Mouse (Mus musculus) lung, embryonic 16.5 days (tissue): ENCODE data around the gene Fahd2a. TPM values are rescaled to one million over a fixed set of nuclear protein-coding genes. Genes with fewer than 3 reads are reported as not detected.

Experiments
- ATAC-seq: fragments of 200-750 bp; cut with Nextera tagmentation; 2 replicates; pipeline ENCODE4 v1.8.0; 2017; ENCODE audit warnings: low read depth, mild to moderate bottlenecking, moderate library complexity
- H3K27ac ChIP-seq: fragments of 300-500 bp; sonication (generic); 2 replicates; pipeline ENCODE4 v1.5.1; 2014; ENCODE audit warnings: mild to moderate bottlenecking, control low read depth, low read length
- H3K27me3 ChIP-seq: fragments of 300-500 bp; sonication (generic); 2 replicates; pipeline ENCODE4 v1.6.1; 2014; ENCODE audit warnings: low read depth, low read length, mixed read lengths; ENCODE audit not compliant: control insufficient read depth, insufficient read depth
- H3K36me3 ChIP-seq: fragments of 300-500 bp; sonication (generic); 2 replicates; pipeline ENCODE4 v1.6.1; 2014; ENCODE audit warnings: low read length; ENCODE audit not compliant: control insufficient read depth, insufficient read depth
- H3K4me1 ChIP-seq: fragments of 300-500 bp; sonication (generic); replicated peaks from 2 replicates; pipeline ENCODE4 v1.6.1; 2014; ENCODE audit warnings: low read length, mixed read lengths; ENCODE audit not compliant: control insufficient read depth, insufficient read depth
- H3K4me2 ChIP-seq: fragments of 300-500 bp; sonication (generic); 2 replicates; pipeline ENCODE4 v1.6.1; 2014; ENCODE audit warnings: low read depth, low read length, control low read depth
- H3K4me3 ChIP-seq: fragments of 300-500 bp; sonication (generic); 2 replicates; pipeline ENCODE4 v1.5.1; 2014; ENCODE audit warnings: mild to moderate bottlenecking, low read length, control low read depth
- H3K9ac ChIP-seq: fragments of 300-500 bp; sonication (generic); 2 replicates; pipeline ENCODE4 v1.6.1; 2014; ENCODE audit warnings: low read length, control low read depth
- H3K9me3 ChIP-seq: fragments of 300-500 bp; sonication (generic); 2 replicates; pipeline ENCODE4 v1.6.1; 2016; ENCODE audit warnings: low read length; ENCODE audit not compliant: control insufficient read depth
- WGBS: fragments of 180-500 bp; shearing (Covaris S2); extraction: QIAGEN DNeasy Blood & Tissue Kit; methylation state at CpG from one replicate; pipeline ENCODE4 v1.1.7; 2014; 5-methylcytosine and 5-hydroxymethylcytosine counted together
- polyA plus RNA-seq: library from polyadenylated mRNA; unstranded; fragments of >200 nt; fragmentation: Nextera tagmentation; extraction: Ambion mirVana; gene quantifications from 2 replicates; pipeline ENCODE4 v1.2.1, GENCODE M21; 2015

Gene Fahd2a
- polyA plus RNA-seq, 1 experiment from 2014 or later, result 21.4 TPM

DNA sequence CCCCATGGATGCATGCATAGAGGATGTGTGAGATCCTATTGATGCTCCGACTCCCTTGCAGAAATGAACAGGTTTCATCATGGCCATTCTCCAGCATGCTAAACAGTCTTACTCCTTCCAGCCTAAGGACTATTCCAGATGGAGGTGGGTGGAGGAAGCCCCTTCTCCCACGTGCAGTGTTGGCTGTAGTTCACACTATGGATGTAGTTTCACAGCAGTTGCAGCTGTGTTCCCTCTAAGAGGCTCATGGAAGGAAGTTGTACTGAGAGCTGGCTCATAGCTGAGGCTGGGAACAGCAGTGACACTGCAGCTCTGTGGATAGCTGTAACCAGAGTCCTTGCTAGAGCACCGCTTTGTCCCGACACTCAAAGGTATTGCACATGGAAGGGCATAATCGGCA is 6.7 kb downstream of the Fahd2a start:
- Histone ChIP-seq H3K4me3 (no peak overlapping the region), H3K9me3 (no peaks in the 10 kb centered on the region), H3K27me3 (no peaks in the 10 kb centered on the region), H3K9ac (no peak overlapping the region), H3K27ac (no peak overlapping the region), H3K4me2 (no peak overlapping the region), H3K4me1 (no peaks in the 10 kb centered on the region), H3K36me3 (no peaks in the 10 kb centered on the region; the same call in 1 of the 2 replicates)
- WGBS, result 81% methylated on average over 5 of the region's 5 CpGs
- ATAC-seq, result no peak

GRCm38 (mm10) chr2:127435554-127435953 is 8.8 kb downstream of the Fahd2a start:
- Histone ChIP-seq H3K36me3 (no peaks in the 10 kb centered on the region; the same call in 1 of the 2 replicates), H3K27me3 (no peaks in the 10 kb centered on the region), H3K4me1 (no peaks in the 10 kb centered on the region), H3K9me3 (no peaks in the 10 kb centered on the region), H3K4me3 (no peak overlapping the region), H3K9ac (no peak overlapping the region), H3K27ac (no peak overlapping the region), H3K4me2 (no peak overlapping the region)
- no peak for ATAC-seq
- WGBS, result 91% methylated on average over 2 of the region's 2 CpGs

DNA sequence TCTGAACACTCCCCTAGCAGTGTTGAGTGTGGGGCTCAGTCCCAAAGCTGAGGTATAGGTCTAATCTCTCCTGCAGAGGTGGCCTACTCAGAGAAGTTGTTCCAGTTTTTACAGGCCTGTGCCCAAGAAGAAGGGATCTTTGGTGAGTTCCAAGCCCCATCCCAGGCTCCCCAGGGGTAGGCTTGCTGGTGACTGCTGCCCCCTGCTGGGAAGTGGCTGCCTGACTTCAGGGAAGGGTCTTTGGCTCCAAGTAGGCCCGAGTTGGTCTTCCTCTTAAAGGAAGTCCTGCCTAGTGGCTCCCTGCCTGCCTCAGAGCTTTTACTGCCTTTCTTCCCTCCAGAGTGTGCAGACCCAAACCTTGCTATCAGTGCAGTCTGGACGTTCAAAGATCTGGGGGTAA is 9.2 kb downstream of the Fahd2a start:
- H3K27ac ChIP-seq, result no peak overlapping the region
- H3K4me3 ChIP-seq, result no peak overlapping the region
- no peak for ATAC-seq
- no peak overlapping the region for H3K9ac ChIP-seq
- no peaks in the 10 kb centered on the region for H3K9me3 ChIP-seq
- WGBS, result 18% methylated on average over 2 of the region's 2 CpGs
- no peaks in the 10 kb centered on the region for H3K27me3 ChIP-seq
- H3K36me3 ChIP-seq, result no peaks in the 10 kb centered on the region; the same call in 1 of the 2 replicates
- H3K4me2 ChIP-seq, result no peak overlapping the region
- H3K4me1 ChIP-seq, result no peaks in the 10 kb centered on the region

DNA sequence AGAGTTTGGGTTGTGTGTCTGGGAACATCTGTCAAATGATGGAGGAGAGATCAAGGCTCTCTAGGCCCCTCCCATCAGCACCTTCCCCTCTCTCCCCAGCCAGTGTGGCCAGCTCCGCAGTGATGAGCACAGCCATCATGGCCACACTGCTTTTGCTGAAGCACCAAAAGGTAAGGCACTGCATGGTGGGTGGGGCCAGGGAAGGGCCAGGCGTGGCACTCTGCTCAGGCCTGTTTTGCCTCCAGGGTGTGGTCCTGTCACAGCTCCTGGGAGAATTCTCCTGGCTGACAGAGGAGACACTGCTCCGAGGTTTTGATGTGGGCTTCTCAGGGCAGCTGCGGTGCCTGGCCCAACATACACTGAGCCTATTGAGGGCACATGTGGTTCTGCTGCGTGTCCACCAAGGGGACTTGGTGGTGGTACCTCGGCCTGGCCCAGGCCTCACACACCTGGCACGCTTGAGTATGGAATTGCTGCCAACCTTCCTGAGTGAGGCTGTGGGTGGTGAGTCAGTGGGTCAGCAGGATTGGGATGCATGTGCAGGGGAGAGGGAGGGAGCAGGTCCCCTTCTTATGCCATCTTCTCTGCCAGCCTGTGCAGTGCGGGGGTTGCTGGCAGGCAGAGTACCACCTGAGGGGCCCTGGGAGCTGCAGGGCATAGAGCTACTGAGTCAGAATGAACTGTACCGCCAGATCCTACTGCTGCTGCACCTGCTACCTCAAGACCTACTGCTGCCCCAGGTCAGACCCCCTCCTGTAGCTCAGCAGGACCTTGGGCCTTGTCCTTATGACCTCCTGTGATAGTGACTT is 10.7 kb downstream of the Fahd2a start:
- 74% methylated on average over 9 of the region's 9 CpGs for WGBS
- Histone ChIP-seq H3K27ac (no peak overlapping the region), H3K4me1 (no peaks in the 10 kb centered on the region), H3K4me3 (no peak overlapping the region), H3K9me3 (no peaks in the 10 kb centered on the region), H3K9ac (no peak overlapping the region), H3K36me3 (no peaks in the 10 kb centered on the region; the same call in 1 of the 2 replicates), H3K4me2 (no peak overlapping the region), H3K27me3 (no peaks in the 10 kb centered on the region)
- no peak for ATAC-seq

DNA sequence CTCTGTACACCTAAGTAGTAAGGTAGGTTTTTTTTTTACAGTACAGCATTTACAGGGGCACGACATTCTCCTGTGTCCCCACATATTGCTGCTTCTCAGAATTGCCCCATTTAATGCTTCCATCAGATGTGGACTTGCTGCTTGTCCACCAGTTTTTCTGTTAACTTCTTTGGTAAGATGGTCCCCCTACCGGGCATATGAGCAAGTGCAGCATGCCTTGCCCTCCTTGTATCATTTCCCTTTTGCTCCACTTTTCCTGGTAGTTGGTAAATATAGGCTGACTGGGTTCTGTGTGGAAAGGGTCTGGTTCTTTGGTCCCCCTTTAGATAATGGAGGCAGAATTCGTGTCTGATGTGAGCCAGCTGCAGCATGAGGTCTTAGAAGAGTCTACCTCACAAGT is 14.1 kb downstream of the Fahd2a start:
- H3K36me3 ChIP-seq, result no peaks in the 10 kb centered on the region
- no peaks in the 10 kb centered on the region for H3K9me3 ChIP-seq
- H3K4me1 ChIP-seq, result no peaks in the 10 kb centered on the region
- no peak for ATAC-seq
- H3K4me2 ChIP-seq, result no peak overlapping the region
- no peak overlapping the region for H3K9ac ChIP-seq
- H3K27ac ChIP-seq, result no peak overlapping the region
- H3K27me3 ChIP-seq, result no peaks in the 10 kb centered on the region
- 11% methylated on average over 3 of the region's 3 CpGs for WGBS
- no peak overlapping the region for H3K4me3 ChIP-seq

DNA sequence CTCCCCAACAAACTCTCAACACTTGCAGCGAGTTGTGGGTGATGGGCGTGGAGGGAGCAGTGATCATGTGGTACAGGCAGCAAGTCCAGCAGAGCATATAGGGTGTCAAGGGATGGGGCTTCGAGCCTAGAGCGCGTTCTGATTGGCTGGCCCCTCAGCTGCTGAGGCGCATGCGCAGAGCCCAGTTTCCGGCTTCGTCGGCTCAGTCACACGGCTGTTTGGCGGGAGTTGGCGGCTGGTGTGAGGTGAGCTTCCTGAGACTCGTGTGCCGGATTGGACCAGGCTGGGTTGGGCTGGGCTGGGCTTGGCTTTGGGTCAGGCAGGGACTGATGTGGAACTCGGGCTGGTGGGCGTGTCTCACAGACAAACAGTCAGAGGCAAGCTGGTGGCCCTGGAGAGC is 19.4 kb downstream of the Fahd2a start, which contains the start of gene Gpat2:
TSS of gene Gpat2 (plus strand) at position 223 of the 400 bp plus-strand sequence.
- Histone ChIP-seq H3K4me1 (no peaks in the 10 kb centered on the region), H3K4me2 (no peak within 1 kb of the TSS), H3K27ac (no peak within 1 kb of the TSS), H3K9ac (no peak within 1 kb of the TSS), H3K36me3 (no peaks in the 10 kb centered on the region), H3K4me3 (no peak within 1 kb of the TSS), H3K27me3 (no peaks in the 10 kb centered on the region), H3K9me3 (no peaks in the 10 kb centered on the region)
- no peak for ATAC-seq
- WGBS, result 78% methylated on average over 17 of the region's 17 CpGs

- no peaks in the 10 kb centered on the region for H3K4me1 ChIP-seq
- H3K36me3 ChIP-seq, result no peaks in the 10 kb centered on the region
- H3K27me3 ChIP-seq, result no peaks in the 10 kb centered on the region
- no peak overlapping the region for H3K4me3 ChIP-seq
- no peak overlapping the region for H3K4me2 ChIP-seq
- no peak overlapping the region for H3K9ac ChIP-seq
- WGBS, result 50% methylated on average over 10 of the region's 10 CpGs
- no peak overlapping the region for H3K27ac ChIP-seq
- no peak for ATAC-seq
- H3K9me3 ChIP-seq, result no peaks in the 10 kb centered on the region
These were observed 25.9 kb downstream of the Fahd2a start for GRCm38 (mm10) chr2:127418266-127418970.

DNA sequence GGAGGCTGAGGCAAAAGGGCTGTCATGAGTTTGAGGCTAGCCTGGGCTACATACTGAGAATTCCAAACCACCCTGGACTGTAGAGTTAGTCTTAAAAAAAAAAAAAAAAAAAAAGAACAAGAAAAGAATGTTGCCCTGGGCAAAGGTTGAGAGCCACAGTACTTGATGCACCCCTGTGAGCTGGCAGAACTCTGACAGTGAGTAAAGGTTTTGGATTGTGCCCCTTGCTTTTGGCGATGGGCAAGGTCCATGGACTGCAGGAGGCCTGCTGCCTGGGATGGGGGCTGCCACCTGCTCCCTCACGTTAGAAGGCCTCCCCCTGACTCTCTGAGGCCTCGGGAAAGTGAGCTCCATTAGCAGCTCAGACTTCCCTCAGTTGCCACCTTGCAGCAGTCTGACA is 27.7 kb downstream of the Fahd2a start:
- Histone ChIP-seq H3K27me3 (no peaks in the 10 kb centered on the region), H3K4me1 (no peaks in the 10 kb centered on the region), H3K4me3 (no peak overlapping the region), H3K9ac (no peak overlapping the region), H3K4me2 (no peak overlapping the region), H3K27ac (no peak overlapping the region), H3K9me3 (no peaks in the 10 kb centered on the region), H3K36me3 (no peaks in the 10 kb centered on the region)
- no peak for ATAC-seq
- 48% methylated on average over 3 of the region's 3 CpGs for WGBS

DNA sequence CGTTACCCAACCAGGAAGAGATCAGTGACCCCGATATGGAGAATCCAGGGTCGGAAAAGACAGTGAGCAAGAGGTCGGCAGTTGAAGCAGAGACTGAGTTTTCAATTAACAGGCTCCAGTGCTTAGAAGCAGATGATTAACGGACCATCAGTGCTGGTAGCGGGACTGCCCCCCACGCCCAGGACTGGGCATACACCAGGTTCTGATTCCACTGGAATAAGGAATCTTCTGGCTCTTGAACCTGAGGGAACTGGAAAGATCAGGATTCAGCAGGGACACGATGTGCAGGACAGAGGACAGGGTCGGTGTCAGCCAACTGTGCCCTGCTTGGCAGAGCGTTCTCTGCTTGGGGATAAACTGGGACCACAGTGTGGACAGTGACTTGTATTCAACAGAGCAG is 28.6 kb downstream of the Fahd2a start:
- Histone ChIP-seq H3K36me3 (no peaks in the 10 kb centered on the region), H3K9ac (no peak overlapping the region), H3K27me3 (no peaks in the 10 kb centered on the region), H3K9me3 (no peaks in the 10 kb centered on the region), H3K27ac (no peak overlapping the region), H3K4me1 (no peaks in the 10 kb centered on the region), H3K4me2 (no peak overlapping the region), H3K4me3 (no peak overlapping the region)
- no peak for ATAC-seq
- 60% methylated on average over 10 of the region's 10 CpGs for WGBS
